Mouse (Mus musculus) heart, embryonic 14.5 days (tissue): ENCODE data around the gene Psmd14. TPM values are rescaled to one million over a fixed set of nuclear protein-coding genes. Genes with fewer than 3 reads are reported as not detected.
A peak's percentile ranks its signal among the peaks of the same experiment; 100 is the strongest.

Experiments
- ATAC-seq: fragments of 200-750 bp; cut with Nextera tagmentation; 2 replicates; pipeline ENCODE4 v1.8.0; 2017; ENCODE audit warnings: low read depth, moderate TSS enrichment; ENCODE audit not compliant: insufficient number of reproducible peaks, insufficient read depth, low FRiP score
- H3K27ac ChIP-seq, 2 experiments: fragments of 200-500 bp in 1 of 2; fragments of 300-500 bp in 1 of 2; sonication (generic) in 1 of 2; replicated peaks in 1 of 2; 2 replicates each; pipeline ENCODE4 v1.5.1; 2012 to 2014; ENCODE audit warnings: low read depth in 2 of 2, low read length in 2 of 2, control low read depth in 1 of 2, mild to moderate bottlenecking in 1 of 2, mixed read lengths in 1 of 2; ENCODE audit not compliant: control insufficient read depth in 1 of 2, insufficient read depth in 1 of 2
- H3K27me3 ChIP-seq: fragments of 300-500 bp; sonication (generic); 2 replicates; pipeline ENCODE4 v1.6.1; 2014; ENCODE audit warnings: mild to moderate bottlenecking, low read length, control low read depth; ENCODE audit not compliant: control insufficient read depth, insufficient read depth
- H3K36me3 ChIP-seq: fragments of 300-500 bp; sonication (generic); 2 replicates; pipeline ENCODE4 v1.6.1; 2014; ENCODE audit warnings: mild to moderate bottlenecking, control low read depth, low read length, mixed read lengths; ENCODE audit not compliant: control insufficient read depth, insufficient read depth
- H3K4me1 ChIP-seq, 2 experiments: fragments of 200-500 bp in 1 of 2; fragments of 300-500 bp in 1 of 2; sonication (generic) in 1 of 2; 2 replicates each; pipeline ENCODE4 v1.6.1; 2012 to 2014; ENCODE audit warnings: low read length in 2 of 2, control low read depth in 1 of 2, mixed read lengths in 1 of 2; ENCODE audit not compliant: control insufficient read depth in 2 of 2, insufficient read depth in 2 of 2
- H3K4me2 ChIP-seq: fragments of 300-500 bp; sonication (generic); 2 replicates; pipeline ENCODE4 v1.6.1; 2014; ENCODE audit warnings: mild to moderate bottlenecking, low read length
- H3K4me3 ChIP-seq, 2 experiments: fragments of 200-500 bp in 1 of 2; fragments of 300-500 bp in 1 of 2; sonication (generic) in 1 of 2; 2 replicates each; pipeline ENCODE4 v1.5.1; 2012 to 2014; ENCODE audit warnings: low read length in 2 of 2, mild to moderate bottlenecking in 2 of 2, control low read depth in 1 of 2, low read depth in 1 of 2, moderate library complexity in 1 of 2; ENCODE audit not compliant: control insufficient read depth in 1 of 2, insufficient read depth in 1 of 2
- H3K9ac ChIP-seq: fragments of 300-500 bp; sonication (generic); 2 replicates; pipeline ENCODE4 v1.6.1; 2014; ENCODE audit warnings: mild to moderate bottlenecking, low read length
- H3K9me3 ChIP-seq: fragments of 300-500 bp; sonication (generic); 2 replicates; pipeline ENCODE4 v1.6.1; 2016; ENCODE audit warnings: low read length, control low read depth; ENCODE audit not compliant: control insufficient read depth
- WGBS: fragments of 180-500 bp; shearing (Covaris S2); extraction: QIAGEN DNeasy Blood & Tissue Kit; methylation state at CpG from one replicate; pipeline ENCODE4 v1.1.7; 2014; 5-methylcytosine and 5-hydroxymethylcytosine counted together
- polyA plus RNA-seq: library from polyadenylated mRNA; unstranded; fragments of >200 nt; fragmentation: Nextera tagmentation; extraction: Ambion mirVana; gene quantifications from 2 replicates; pipeline ENCODE4 v1.2.1, GENCODE M21; 2014

Gene Psmd14
- polyA plus RNA-seq, 1 experiment from 2014 or later = 134 TPM

GRCm38 (mm10) chr2:61803443-61804367 is 92.2 kb downstream of the Psmd14 start:
- no peak for ATAC-seq

GRCm38 (mm10) chr2:61804382-61804840 is 92.9 kb downstream of the Psmd14 start:
- no peak overlapping the region for H3K4me3 ChIP-seq
- 3% methylated on average over 10 of the region's 10 CpGs for WGBS

More at GRCm38 (mm10) chr2:61803443-61804367, 92.2 kb downstream of the Psmd14 start:
- Histone ChIP-seq H3K9me3 (no peaks in the 10 kb centered on the region), H3K4me3 (no peak overlapping the region; a peak in 1 of 4 replicates), H3K9ac (no peak overlapping the region), H3K27me3 (peaks cover 65% of the 10 kb centered on the region), H3K4me2 (peak overlapping the region; percentile 28), H3K27ac (no peak overlapping the region), H3K4me1 (peaks cover 2 to 20% of the 10 kb centered on the region in 2 experiments; a peak in 3 of 4 replicates), H3K36me3 (peaks cover 11% of the 10 kb centered on the region)
- 3% methylated on average over 29 of the region's 29 CpGs for WGBS

GRCm38 (mm10) chr2:61804841-61805540 is 93.5 kb downstream of the Psmd14 start:
- ATAC-seq = no peak

More at GRCm38 (mm10) chr2:61804382-61804840, 92.9 kb downstream of the Psmd14 start:
- Histone ChIP-seq H3K27me3 (peaks cover 72% of the 10 kb centered on the region), H3K9ac (no peak overlapping the region), H3K36me3 (peaks cover 11% of the 10 kb centered on the region), H3K4me2 (no peak overlapping the region), H3K27ac (no peak overlapping the region), H3K9me3 (no peaks in the 10 kb centered on the region), H3K4me1 (peaks cover 2 to 20% of the 10 kb centered on the region in 2 experiments; a peak in 3 of 4 replicates)
- no peak for ATAC-seq

DNA sequence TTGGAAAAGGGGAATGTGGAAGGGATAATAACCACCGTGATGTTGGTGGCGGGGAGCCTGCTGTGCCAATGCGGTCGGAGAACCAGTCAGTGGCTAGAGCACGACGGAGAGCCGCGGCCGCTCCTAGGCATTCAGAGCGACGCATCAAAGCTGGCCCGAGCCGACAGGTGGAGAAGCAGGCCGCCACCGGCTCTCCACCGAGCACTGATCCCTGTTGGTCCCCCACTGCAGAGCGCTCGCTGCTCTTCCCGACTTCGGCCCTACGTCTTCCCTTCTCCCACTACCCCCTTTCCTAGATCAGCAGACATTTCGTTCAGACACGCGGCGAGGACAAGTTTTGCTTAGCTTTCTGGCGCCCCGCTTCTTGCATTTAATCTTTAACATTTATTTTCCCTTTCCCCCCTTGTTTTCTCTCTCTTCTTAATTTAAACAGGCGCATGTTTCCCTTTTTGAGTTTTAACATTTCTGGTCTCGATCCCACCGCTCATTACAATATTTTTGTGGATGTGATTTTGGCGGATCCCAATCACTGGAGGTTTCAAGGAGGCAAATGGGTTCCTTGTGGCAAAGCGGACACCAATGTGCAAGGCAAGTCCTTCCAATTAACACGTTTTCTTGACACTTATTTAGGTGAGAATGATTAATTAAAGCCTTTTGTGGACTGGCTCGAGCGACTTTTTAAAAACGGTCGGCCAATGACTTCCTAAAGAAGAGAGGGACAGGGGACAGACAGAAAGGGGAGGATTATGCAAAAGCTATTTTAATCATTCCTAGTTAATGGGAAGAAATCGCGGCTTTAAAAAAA is 94.2 kb downstream of the Psmd14 start:
- Histone ChIP-seq H3K4me2 (peak overlapping the region; percentile 43), H3K36me3 (0 out of 2 replicates have a peak, but pooled peaks cover 4% of the 10 kb centered on the region), H3K27ac (no peak overlapping the region), H3K9ac (no peak overlapping the region), H3K9me3 (no peaks in the 10 kb centered on the region; the same call in 1 of the 2 replicates), H3K4me3 (no peak overlapping the region), H3K4me1 (peaks cover 2 to 20% of the 10 kb centered on the region in 2 experiments; a peak in 3 of 4 replicates), H3K27me3 (peaks cover 85% of the 10 kb centered on the region)
- WGBS = under 1% methylated on average over 36 of the region's 39 CpGs
- no peak for ATAC-seq

More at GRCm38 (mm10) chr2:61804841-61805540, 93.5 kb downstream of the Psmd14 start:
- peaks cover 9% of the 10 kb centered on the region for H3K36me3 ChIP-seq
- no peaks in the 10 kb centered on the region for H3K9me3 ChIP-seq
- peaks cover 78% of the 10 kb centered on the region for H3K27me3 ChIP-seq
- H3K9ac ChIP-seq = no peak overlapping the region
- no peak overlapping the region for H3K27ac ChIP-seq
- 1% methylated on average over 39 of the region's 39 CpGs for WGBS
- peaks cover 2 to 20% of the 10 kb centered on the region in 2 experiments; a peak in 3 of 4 replicates for H3K4me1 ChIP-seq
- peak overlapping the region; percentile 43 for H3K4me2 ChIP-seq
- H3K4me3 ChIP-seq = no peak overlapping the region

GRCm38 (mm10) chr2:61806346-61806825 is 94.9 kb downstream of the Psmd14 start:
- no peak for ATAC-seq
- Histone ChIP-seq H3K9ac (no peak overlapping the region), H3K4me1 (peaks cover 2 to 21% of the 10 kb centered on the region in 2 experiments; a peak in 3 of 4 replicates), H3K36me3 (no peaks in the 10 kb centered on the region), H3K9me3 (no peaks in the 10 kb centered on the region; the same call in 1 of the 2 replicates), H3K27me3 (peaks cover 92% of the 10 kb centered on the region), H3K27ac (no peak overlapping the region), H3K4me2 (no peak overlapping the region), H3K4me3 (no peak overlapping the region)
- 4% methylated on average over 3 of the region's 3 CpGs for WGBS

- Histone ChIP-seq H3K4me2 (no peak overlapping the region), H3K4me3 (peak overlapping the region in 1 of 2 experiments; percentile 19; a peak in 2 of 4 replicates), H3K9ac (no peak overlapping the region), H3K36me3 (no peaks in the 10 kb centered on the region), H3K27me3 (peaks cover 89% of the 10 kb centered on the region), H3K4me1 (peaks cover 2 to 25% of the 10 kb centered on the region in 2 experiments; a peak in 3 of 4 replicates), H3K27ac (no peak overlapping the region), H3K9me3 (no peaks in the 10 kb centered on the region; the same call in 1 of the 2 replicates)
- ATAC-seq = no peak
- 1% methylated on average over 22 of the region's 22 CpGs for WGBS
These were observed 95.7 kb downstream of the Psmd14 start for GRCm38 (mm10) chr2:61807151-61807550.
